Mouse (Mus musculus) CH12.LX (cell line): ENCODE measurements at regions not wholly inside any gene's neighbourhood (a gene's known extent, or its start where the extent isn't known, plus 50 kb on each side); places are given as distances from the start of the nearest gene placed in this dataset.

Experiments
- CTCF ChIP-seq, 2 experiments: IDR thresholded peaks in 1 of 2; conservative IDR thresholded peaks in 1 of 2; 2 replicates each; pipeline ENCODE4 v1.5.1; 2011 to 2012; ENCODE audit warnings: low read depth in 2 of 2, low read length in 2 of 2, improper control_type of control experiment in 1 of 2, inconsistent platforms in 1 of 2, mild to moderate bottlenecking in 1 of 2, moderate library complexity in 1 of 2
- E2F4 ChIP-seq: IDR thresholded peaks from 2 replicates; pipeline ENCODE4 v1.6.1; 2011; ENCODE audit warnings: low read depth, low read length, improper control_type of control experiment; ENCODE audit not compliant: insufficient replicate concordance
- ELF1 ChIP-seq: IDR thresholded peaks from 2 replicates; pipeline ENCODE4 v1.6.1; 2014; ENCODE audit warnings: low read depth, mild to moderate bottlenecking, inconsistent platforms, low read length, improper control_type of control experiment
- EP300 ChIP-seq: IDR thresholded peaks from 2 replicates; pipeline ENCODE4 v1.6.1; 2011; ENCODE audit warnings: low read length, improper control_type of control experiment
- JUND ChIP-seq: conservative IDR thresholded peaks from 2 replicates; pipeline ENCODE4 v1.6.1; 2011; ENCODE audit warnings: low read depth, low read length, improper control_type of control experiment
- NELFE ChIP-seq: IDR thresholded peaks from 2 replicates; pipeline ENCODE4 v1.6.1; 2011; ENCODE audit warnings: low read depth, low read length, improper control_type of control experiment
- POLR2A ChIP-seq: IDR thresholded peaks from 2 replicates; pipeline ENCODE4 v1.6.1; 2011; ENCODE audit warnings: low read depth, mild to moderate bottlenecking, improper control_type of control experiment, low read length
- POLR2AphosphoS2 ChIP-seq: IDR thresholded peaks from 2 replicates; pipeline ENCODE4 v1.6.1; 2011; ENCODE audit warnings: low read depth, low read length, improper control_type of control experiment
- TCF12 ChIP-seq: IDR thresholded peaks from 2 replicates; pipeline ENCODE4 v1.6.1; 2014; ENCODE audit warnings: low read depth, mild to moderate bottlenecking, inconsistent platforms, low read length, improper control_type of control experiment
- USF2 ChIP-seq: conservative IDR thresholded peaks from 2 replicates; pipeline ENCODE4 v1.6.1; 2011; ENCODE audit warnings: low read depth, low read length, improper control_type of control experiment

DNA sequence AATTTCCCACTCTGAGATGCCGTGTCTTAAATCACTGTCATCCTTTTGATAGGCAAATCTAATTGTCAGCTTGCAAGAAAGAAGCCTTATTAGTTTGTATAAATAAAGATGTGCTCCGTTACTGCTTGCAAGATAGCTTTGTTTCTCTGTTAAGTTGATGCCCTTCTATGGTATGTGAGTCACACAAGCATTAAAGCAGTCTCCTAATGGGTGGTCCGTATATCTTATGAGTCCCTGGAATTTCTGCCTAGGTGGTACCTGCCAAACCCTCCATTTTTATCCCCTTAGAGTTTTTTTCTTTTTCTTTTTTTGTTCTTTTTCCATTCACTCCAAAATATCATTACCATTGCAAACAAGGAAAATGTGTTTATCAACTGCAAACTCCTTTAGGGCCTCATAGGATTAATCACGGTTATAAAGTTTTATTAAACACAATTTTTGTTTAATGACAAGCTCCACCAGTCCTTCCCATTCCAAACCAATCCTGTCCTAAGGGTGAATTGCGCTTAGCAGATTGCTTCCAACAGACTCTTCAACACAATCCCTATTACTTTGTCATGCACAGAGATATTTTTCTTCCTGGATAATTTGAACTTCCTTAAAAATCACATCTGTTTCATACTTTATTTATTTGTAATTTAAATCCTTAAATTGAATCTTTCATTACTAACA lies 178.7 kb upstream of the Tbc1d5 start:
- TF ChIP-seq E2F4 (no peak), CTCF (conservative IDR thresholded peaks at IDR 0.05 in 1 of 2, IDR thresholded peaks at IDR 0.05 in 1 of 2; ENCODE audit: low read depth in 2 of 2, low read length in 2 of 2) (no peak), ELF1 (no peak), JUND (no peak), USF2 (no peak), POLR2A (no peak), POLR2AphosphoS2 (no peak), EP300 (no peak), NELFE (no peak), TCF12 (no peak)
